Mouse (Mus musculus) myocyte (in vitro differentiated cells): ENCODE measurements around the gene Csmd2.

Experiments used
- POLR2A ChIP-seq: IDR thresholded peaks from one replicate; pipeline ENCODE4 v1.6.1; 2011; ENCODE audit warnings: low read depth, mild to moderate bottlenecking, control low read depth, moderate library complexity; ENCODE audit not compliant: insufficient read length
- REST ChIP-seq: IDR thresholded peaks from one replicate; pipeline ENCODE4 v1.6.1; 2011; ENCODE audit warnings: mild to moderate bottlenecking, control low read depth, moderate library complexity; ENCODE audit not compliant: insufficient read depth, insufficient read length

DNA sequence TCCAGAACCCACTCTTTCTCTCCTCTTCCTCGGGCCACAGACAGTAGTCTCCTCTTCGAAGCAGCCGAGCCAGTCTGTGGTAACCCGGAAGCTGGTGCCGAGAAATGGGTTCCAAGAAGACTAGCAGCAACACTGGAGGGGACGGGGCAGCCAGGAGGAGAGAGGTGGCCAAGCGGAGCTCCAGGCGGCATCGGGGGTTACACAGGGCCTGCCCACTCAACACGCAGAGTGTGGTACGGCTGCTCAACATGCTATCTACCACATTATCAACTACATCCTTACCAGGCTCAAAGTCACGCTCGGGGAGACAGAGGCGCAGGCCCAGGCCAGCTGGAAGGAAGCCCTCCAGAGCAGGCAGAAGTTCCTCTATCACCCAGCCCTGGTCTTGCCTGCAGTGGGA lies 628.1 kb downstream of the Csmd2 start:
- TF ChIP-seq REST (no peak), POLR2A (no peak)
